Mouse (Mus musculus) embryonic fibroblast, embryonic 13.5 days (primary cell): ENCODE measurements at regions not wholly inside any gene's neighbourhood (a gene's known extent, or its start where the extent isn't known, plus 50 kb on each side); places are given as distances from the start of the nearest gene placed in this dataset.

ENCODE experiments used
- H3K27ac ChIP-seq: 2 replicates; pipeline ENCODE4 v1.5.1; 2012; ENCODE audit warnings: low read length, control low read depth, inconsistent platforms; ENCODE audit not compliant: insufficient read depth
- H3K4me1 ChIP-seq: 2 replicates; pipeline ENCODE4 v1.6.1; 2011; ENCODE audit warnings: low read length; ENCODE audit not compliant: control insufficient read depth, insufficient read depth
- H3K4me3 ChIP-seq: 2 replicates; pipeline ENCODE4 v1.5.1; 2011; ENCODE audit warnings: mild to moderate bottlenecking, control low read depth, low read length; ENCODE audit not compliant: insufficient read depth
- CTCF ChIP-seq: IDR thresholded peaks from 2 replicates; pipeline ENCODE4 v1.5.1; 2011; ENCODE audit warnings: mild to moderate bottlenecking, control low read depth, low read length, moderate library complexity, borderline replicate concordance; ENCODE audit not compliant: insufficient read depth
- POLR2A ChIP-seq: IDR thresholded peaks from 2 replicates; pipeline ENCODE4 v1.6.1; 2011; ENCODE audit warnings: low read depth, mild to moderate bottlenecking, control low read depth, low read length, moderate library complexity

- H3K4me3 ChIP-seq: no peak overlapping the region
- H3K27ac ChIP-seq: no peak overlapping the region
- H3K4me1 ChIP-seq: peaks cover 16% of the 10 kb centered on the region
- no peak for TF ChIP-seq POLR2A
- peak; percentile 43; the same call in 1 of the 2 replicates for TF ChIP-seq CTCF
Measured at GRCm38 (mm10) chr9:62622106-62622505, 55.5 kb upstream of the Itga11 start.

- Histone ChIP-seq H3K4me1 (peaks cover 22% of the 10 kb centered on the region), H3K27ac (peak overlapping the region; percentile 98), H3K4me3 (no peak overlapping the region)
- TF ChIP-seq POLR2A (peak; percentile 13; the same call in 1 of the 2 replicates), CTCF (no peak)
Measured at GRCm38 (mm10) chr9:62624562-62625044, 53.0 kb upstream of the Itga11 start.

DNA sequence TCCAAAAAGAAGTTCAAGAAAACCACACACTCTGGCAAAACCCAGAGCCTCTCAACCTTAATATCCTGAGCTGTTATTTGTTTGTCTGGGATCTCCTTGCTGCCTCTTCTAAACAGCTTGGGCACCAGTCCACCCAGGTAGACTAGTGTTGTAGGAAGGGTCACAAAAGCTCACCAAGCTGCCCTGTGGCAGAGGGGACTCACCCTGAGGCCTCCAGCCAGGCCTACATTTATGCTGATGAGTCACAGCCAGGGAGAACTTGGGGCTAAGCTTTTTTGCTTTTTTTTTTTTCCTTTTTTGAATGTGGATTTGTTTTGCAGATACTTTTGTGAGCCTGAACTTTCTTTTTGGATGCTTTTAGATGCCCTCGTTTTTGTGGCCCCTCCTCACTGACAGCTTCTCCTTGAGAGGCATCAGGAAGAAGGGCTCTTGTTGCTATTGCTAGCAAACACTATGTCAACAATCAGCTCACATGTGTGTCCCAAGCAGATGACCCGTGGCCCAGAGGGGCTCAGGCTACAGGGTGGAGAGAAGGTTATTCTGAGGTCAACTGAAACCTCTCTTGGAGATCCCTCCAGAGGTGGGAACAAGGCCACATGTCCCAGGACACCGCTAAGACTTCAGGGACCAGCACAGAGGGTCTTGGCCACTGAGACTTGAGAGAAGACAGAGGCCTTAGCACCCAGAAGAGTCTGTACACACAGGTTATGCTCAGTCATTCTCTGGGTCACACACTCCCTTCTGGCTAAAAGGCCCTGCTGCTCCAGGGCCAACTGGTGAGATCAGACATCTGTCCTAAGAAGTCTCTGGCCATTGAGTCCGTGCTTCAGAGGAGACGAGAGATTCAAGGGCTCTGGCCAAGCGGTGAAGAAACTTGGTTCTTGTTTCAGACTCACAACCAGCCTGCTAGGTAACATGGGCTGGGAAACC, 50.3 kb upstream of the Itga11 start:
- Histone ChIP-seq H3K4me3 (no peak overlapping the region), H3K4me1 (peaks cover 22% of the 10 kb centered on the region), H3K27ac (peak overlapping the region; percentile 98)
- TF ChIP-seq CTCF (no peak), POLR2A (0 out of 2 replicates have a peak, but pooled peaks have one; percentile 14)
